9 mouse cellular contexts compared by ENCODE assay signal in the genomic region with DNA sequence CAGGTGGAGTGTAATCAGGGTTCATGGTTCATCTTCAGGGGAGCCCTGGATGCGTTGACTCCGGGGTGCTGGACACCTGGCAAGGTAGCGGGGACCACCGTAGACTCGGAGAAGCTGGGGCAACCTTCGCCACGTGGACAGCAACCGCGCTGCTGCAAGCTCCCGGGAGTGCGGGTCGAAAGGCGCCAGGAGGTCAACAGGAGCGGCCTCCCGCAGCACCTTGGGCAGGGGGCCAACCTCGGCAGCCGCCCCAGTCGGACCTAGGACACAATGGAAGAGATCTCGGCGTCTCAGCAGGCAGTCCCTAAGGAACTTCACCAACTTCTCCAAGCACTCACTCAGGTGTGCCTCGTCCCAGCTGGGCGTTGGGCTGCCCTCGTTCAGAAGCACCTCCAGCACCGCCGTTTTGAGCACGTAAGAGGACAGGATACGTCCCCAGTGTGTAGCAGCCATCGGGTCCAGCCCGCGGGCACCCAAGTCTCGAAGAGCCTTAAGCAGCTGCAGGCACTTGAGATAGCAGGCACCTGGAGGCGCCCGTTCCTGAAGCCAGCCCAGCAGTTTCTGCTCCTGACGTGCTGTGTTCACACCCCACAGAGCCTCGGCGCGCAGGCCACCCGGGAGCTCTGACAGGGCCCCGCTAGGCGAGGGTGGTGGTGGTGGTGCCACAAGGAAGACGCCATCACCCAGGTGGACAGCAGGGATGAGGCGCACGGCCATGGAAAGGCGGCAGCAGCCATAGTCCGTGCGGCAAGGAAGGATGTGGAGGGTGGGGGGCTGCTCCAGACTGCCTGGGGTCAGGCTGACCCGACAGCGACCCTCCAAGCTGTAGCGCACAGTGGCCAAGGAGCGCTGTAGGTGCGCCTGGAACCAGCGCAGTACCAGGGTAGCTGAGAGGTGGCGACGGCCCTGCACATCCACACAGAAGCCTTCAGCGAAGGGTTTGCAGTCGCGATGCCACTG. TPM values are rescaled to one million over a fixed set of nuclear protein-coding genes. Genes with fewer than 3 reads are reported as not detected.
DNase-seq lines count a peak whose midpoint lies in the region; ATAC-seq lines count a peak whose summit lies in the region.
"Had no signal": no experiment of that assay in that cellular context is flagged by ENCODE, and none has a peak within 500 bp of the region (broad histone marks: within the 10 kb centered on the region; RNA-seq: fewer than 3 reads in every experiment).

No protein-coding gene starts in this region.

- ATAC-seq in activated CD4-positive, CD25-positive, alpha-beta regulatory T cell, adult 4 months: no peak
- ATAC-seq: Patski had no signal

- DNase-seq in heart, adult 11 months: peak; percentile 94
- no peak for DNase-seq in heart, adult 8-10 months (ENCODE audit: low spot score)
- peak; percentile 49 for DNase-seq in NIH3T3 (ENCODE audit: low read depth)
- DNase-seq in heart, postnatal 36 days: peak; percentile 45 to 50
- peak; percentile 28 for DNase-seq in lung, postnatal 36 days
- DNase-seq in layer of hippocampus, postnatal 25 days (ENCODE audit: extremely low spot score in 1 of 2, low spot score in 1 of 2): no peak
- DNase-seq in cerebellum, adult 11 months: no peak

- intact Hi-C loops in heart, postnatal 36 days (cut with DNase I): loop anchor here (1.0 to 2.0 kb wide), 3 partner anchors 20 to 41 kb away; partner anchors contain the start of gene Syt17

RNA-seq across cellular contexts. Expression of gene Itpripl2, which starts 1.8 kb away (rescaled TPM):
- total RNA-seq in heart, adult 8-10 months (2022): 10 to 100 TPM; 15.0 to 23.1 (median 19.3) TPM
- 10 to 100 TPM; 23.1 to 25.1 TPM for total RNA-seq in heart, postnatal 36 days (2021)
- total RNA-seq in layer of hippocampus, postnatal 25 days (2021): 1 to 10 TPM; 2.9 to 3.2 TPM
- under 1 TPM; 0.25 to 0.32 TPM for polyA plus RNA-seq in activated CD4-positive, CD25-positive, alpha-beta regulatory T cell, adult 4 months (2017; shearing (Covaris generic))

RNA-seq across cellular contexts. Expression of gene Syt17, which starts 42.0 kb away (rescaled TPM):
- total RNA-seq in heart, adult 8-10 months (2022): 1 to 10 TPM in 1 of 4 experiments, under 1 TPM in 3; 0.84 to 1.0 (median 0.96) TPM
- total RNA-seq in heart, postnatal 36 days (2021): 1 to 10 TPM; 1.5 to 2.1 TPM
- 10 to 100 TPM; 86.1 to 99.6 TPM for total RNA-seq in layer of hippocampus, postnatal 25 days (2021)
- polyA plus RNA-seq in activated CD4-positive, CD25-positive, alpha-beta regulatory T cell, adult 4 months (2017; shearing (Covaris generic)): under 1 TPM in 1 of 2 experiments, not detected in 1; 0.24 TPM

RNA-seq across cellular contexts. Expression of gene Coq7, which starts 43.2 kb away (rescaled TPM):
- 100 to 1,000 TPM; 124 to 136 (median 130) TPM for total RNA-seq in heart, adult 8-10 months (2022)
- 100 to 1,000 TPM; 112 to 113 TPM for total RNA-seq in heart, postnatal 36 days (2021)
- total RNA-seq in layer of hippocampus, postnatal 25 days (2021): 10 to 100 TPM; 33.7 to 35.9 TPM
- polyA plus RNA-seq in activated CD4-positive, CD25-positive, alpha-beta regulatory T cell, adult 4 months (2017; shearing (Covaris generic)): 10 to 100 TPM; 13.4 to 15.6 TPM

Comparison
In these comparisons a context has a peak if more than half of its experiments do, and no peak if none do; other contexts are left out.
1. DNase-seq: peak in heart, adult 11 months (single experiment), NIH3T3 (single experiment), heart, postnatal 36 days (2 of 2) and lung, postnatal 36 days (single experiment); none in heart, adult 8-10 months (single experiment), layer of hippocampus, postnatal 25 days (0 of 2) and cerebellum, adult 11 months (single experiment).
2. RNA of gene Syt17, which starts 42.0 kb away (total RNA-seq): 86.1 to 99.6 TPM in layer of hippocampus, postnatal 25 days; 1.5 to 2.1 TPM in heart, postnatal 36 days and 0.84 to 1.0 TPM in heart, adult 8-10 months; every median in the first group is over 10 times any median in the second.